Mouse (Mus musculus) neural tube, postnatal 0 days (tissue): ENCODE measurements around the gene Car7. TPM values are rescaled to one million over a fixed set of nuclear protein-coding genes. Genes with fewer than 3 reads are reported as not detected.

ENCODE experiments used
- polyA plus RNA-seq: library from polyadenylated mRNA; unstranded; fragments of >200 nt; fragmentation: Nextera tagmentation; extraction: Ambion mirVana; gene quantifications from 2 replicates; pipeline ENCODE4 v1.2.1, GENCODE M21; 2015

Car7 gene
- polyA plus RNA-seq = 2.8 and 3.6 TPM in 2 replicates

GRCm38 (mm10) chr8:104533971-104534778 lies at the start of gene Car7, which contains the start of gene Nae1:
TSS of gene Car7 (plus strand) at chr8:104534689.
TSS of gene Nae1 (minus strand) at chr8:104534637.

DNA sequence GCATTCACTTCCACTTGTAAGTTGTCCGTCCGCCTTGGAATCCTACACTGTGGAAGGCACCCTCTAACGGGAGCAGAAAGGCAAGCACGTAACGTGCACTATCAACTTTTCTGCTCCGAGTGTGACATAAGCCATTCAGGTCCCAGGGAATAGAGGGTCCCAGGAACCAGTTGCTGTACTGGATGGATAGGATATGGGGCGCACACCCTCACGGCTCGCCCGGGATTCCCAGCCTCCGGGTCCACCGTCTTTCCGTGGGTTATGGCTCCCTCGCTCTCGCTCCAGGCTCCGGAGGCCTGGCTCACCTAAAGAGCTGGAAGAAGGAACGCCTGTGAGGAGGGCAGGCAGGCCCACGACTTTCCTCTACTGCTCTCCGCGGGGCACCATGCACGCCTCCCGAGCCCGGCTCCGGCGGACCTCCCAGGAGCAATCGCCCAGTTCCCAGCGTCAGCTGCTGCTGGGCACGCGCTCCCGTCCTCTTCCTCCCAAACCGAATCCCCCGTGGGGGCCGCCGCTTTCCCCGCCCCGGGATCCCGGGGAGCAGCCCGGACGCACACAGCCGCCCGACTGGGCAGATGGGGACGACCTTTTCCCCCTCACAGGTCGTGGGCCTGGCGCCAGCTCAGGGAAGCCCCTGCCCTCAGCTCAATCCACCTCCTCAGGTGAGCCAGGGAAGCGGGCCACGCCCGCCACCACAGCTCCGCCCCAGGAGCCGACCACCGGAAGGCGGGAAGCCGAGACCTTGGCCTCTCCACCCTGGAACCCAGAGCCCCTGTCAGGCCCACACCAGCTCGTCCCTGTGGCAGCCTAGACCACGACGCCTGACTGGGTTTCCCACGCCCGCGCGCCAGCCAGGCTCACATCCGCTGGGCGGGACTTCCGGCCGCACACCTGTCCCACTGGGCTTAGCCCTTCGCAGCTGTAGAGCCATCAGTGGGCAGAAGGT lies 25.2 kb upstream of the Car7 start, which contains the start of gene Terb1:
Terb1 (minus strand) TSS at position 850 of the 946 bp plus-strand sequence.

GRCm38 (mm10) chr8:104591133-104591834 lies 56.8 kb downstream of the Car7 start, which contains the start of gene Pdp2:
TSS of gene Pdp2 (plus strand) at chr8:104591451.

Other genes with a start within 250 kb of the Car7 start
- gene Cmtm2a, start 241.5 kb upstream of the Car7 start, polyA plus RNA-seq = not detected in 2 replicates
- not detected in 2 replicates for gene Gm45711, start 224.6 kb upstream of the Car7 start, polyA plus RNA-seq
- not detected in 2 replicates for gene Cmtm1, start 224.5 kb upstream of the Car7 start, polyA plus RNA-seq
- not detected in 2 replicates for gene Gm11020, start 213.1 kb upstream of the Car7 start, polyA plus RNA-seq
- not detected in 2 replicates for gene Cmtm2b, start 212.5 kb upstream of the Car7 start, polyA plus RNA-seq
- 42.9 and 43.7 TPM in 2 replicates for gene Cmtm3, start 195.3 kb upstream of the Car7 start, polyA plus RNA-seq
- gene Cmtm4, start 138.9 kb upstream of the Car7 start, polyA plus RNA-seq = 3.6 TPM in 2 replicates
- gene Dync1li2, start 91.6 kb upstream of the Car7 start, polyA plus RNA-seq = 64.4 and 64.5 TPM in 2 replicates
- 0.75 and 0.86 TPM in 2 replicates for gene Terb1, start 24.8 kb upstream of the Car7 start, polyA plus RNA-seq
- gene Nae1, start 52 bp upstream of the Car7 start, polyA plus RNA-seq = 80.8 and 85.7 TPM in 2 replicates
- 14.1 and 15.3 TPM in 2 replicates for gene Pdp2, start 56.8 kb downstream of the Car7 start, polyA plus RNA-seq
- not detected in 2 replicates for gene Cdh16, start 89.7 kb downstream of the Car7 start, polyA plus RNA-seq
- gene Rrad, start 96.6 kb downstream of the Car7 start, polyA plus RNA-seq = 3.8 and 4.9 TPM in 2 replicates
- gene Ciao2b, start 107.3 kb downstream of the Car7 start, polyA plus RNA-seq = 107 and 112 TPM in 2 replicates
- gene Ces2a, start 199.3 kb downstream of the Car7 start, polyA plus RNA-seq = not detected in 2 replicates